Mouse (Mus musculus) ZHBTc4 (cell line): ENCODE measurements around the gene Irak1bp1.

Experiments used
- DNase-seq: peaks from one replicate; pipeline ENCODE4 v3.0.0-alpha.2; 2011; ENCODE audit warnings: low read depth, low spot score

Irak1bp1 gene

DNA sequence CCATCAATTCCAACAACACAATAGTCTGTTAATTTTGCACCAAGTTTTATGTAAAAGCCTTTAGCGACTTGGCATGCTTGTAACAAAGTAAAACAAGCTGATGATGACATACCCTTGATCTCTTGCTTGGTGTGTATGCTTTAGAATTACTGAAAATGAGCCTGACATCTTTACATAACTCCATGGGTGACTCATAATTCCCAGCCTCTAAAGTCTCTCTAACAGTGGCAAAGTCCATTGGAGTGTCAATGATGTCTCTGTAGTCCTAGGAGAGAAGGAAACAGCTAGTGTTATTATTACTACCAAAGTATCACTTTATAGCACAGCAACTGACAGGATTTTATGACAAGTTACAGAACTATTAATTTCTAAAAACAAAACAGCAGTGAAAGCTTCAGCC lies 47.7 kb downstream of the Irak1bp1 start:
- DNase-seq = no peak

DNA sequence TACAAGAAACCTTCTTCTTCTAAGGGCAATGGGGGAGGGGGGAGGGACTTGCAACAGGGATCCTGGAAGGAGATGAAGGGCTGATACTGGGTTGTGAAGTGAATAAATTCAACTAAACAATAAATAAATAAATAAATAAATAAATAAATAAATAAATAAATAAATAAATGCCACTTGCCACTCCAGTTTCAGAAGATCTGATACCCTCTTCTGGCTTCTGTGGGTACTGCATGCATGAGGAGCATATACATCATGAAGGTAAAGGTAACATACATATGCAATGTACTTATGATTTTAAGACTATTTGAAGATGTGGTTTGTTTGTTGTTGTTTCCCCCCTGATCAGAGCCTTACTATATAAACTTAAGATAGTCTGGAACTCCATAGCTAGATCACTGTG lies 54.8 kb downstream of the Irak1bp1 start:
- DNase-seq = peak; percentile 55

DNA sequence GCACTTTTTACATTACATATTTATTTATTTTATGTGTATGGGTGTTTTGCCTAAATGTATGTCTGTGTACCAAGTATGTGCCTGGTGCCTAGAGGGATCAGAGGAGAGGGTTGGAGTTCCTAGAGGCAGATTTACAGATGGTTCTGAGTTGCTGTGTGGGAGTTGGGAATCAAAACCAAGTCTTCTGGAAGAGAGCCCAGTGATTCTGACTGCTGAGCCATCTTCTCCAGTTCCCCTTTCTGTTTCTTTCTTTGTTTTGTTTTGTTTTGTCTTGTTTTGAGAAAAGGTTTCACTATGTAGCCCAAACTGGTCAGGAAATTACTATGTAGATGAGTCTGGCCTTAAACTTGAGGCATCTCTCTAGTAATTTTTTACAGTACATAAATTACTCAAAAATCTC lies 59.3 kb downstream of the Irak1bp1 start:
- no peak for DNase-seq
